Mouse (Mus musculus): ENCODE data around the gene Gm45261. TPM values are rescaled to one million over a fixed set of nuclear protein-coding genes. Genes with fewer than 3 reads are reported as not detected.

The Gm45261 gene
- not detected for polyA plus RNA-seq (2017; shearing (Covaris generic))

GRCm38 (mm10) chr1:80461348-80461747 is at the start of gene Gm45261:
Gene Gm45261 (minus strand): TSS chr1:80461448.

Other genes starting within 250 kb of the Gm45261 start
- gene Fam124b, start 243.0 kb downstream of the Gm45261 start, polyA plus RNA-seq (2017; shearing (Covaris generic)) = 5.5 TPM
- gene Cul3, start 121.0 kb downstream of the Gm45261 start, polyA plus RNA-seq (2017; shearing (Covaris generic)) = 222 TPM

Measured in CD4-positive, CD25-positive, alpha-beta regulatory T cell (primary cell).